Mouse (Mus musculus) spleen, adult 2 months (tissue): ENCODE measurements at regions not wholly inside any gene's neighbourhood (a gene's known extent, or its start where the extent isn't known, plus 50 kb on each side); places are given as distances from the start of the nearest gene placed in this dataset.

Experiments used
- DNase-seq, 2 experiments: peaks; one replicate each; pipeline versions ENCODE4 v3.0.0 to v3.0.0-alpha.2; 2012 to 2021; ENCODE audit warnings: low spot score in 2 of 2, low read depth in 1 of 2
- H3K27ac ChIP-seq: fragments of 200-500 bp; 2 replicates; pipeline ENCODE4 v1.5.1; 2012; ENCODE audit warnings: low read length, inconsistent platforms; ENCODE audit not compliant: insufficient read depth
- H3K27me3 ChIP-seq: fragments of 200-500 bp; 2 replicates; pipeline ENCODE4 v1.6.1; 2012; ENCODE audit warnings: mild to moderate bottlenecking, moderate library complexity, low read length, inconsistent platforms; ENCODE audit not compliant: control insufficient read depth, insufficient read depth
- H3K36me3 ChIP-seq: fragments of 200-500 bp; 2 replicates; pipeline ENCODE4 v1.6.1; 2012; ENCODE audit warnings: mild to moderate bottlenecking, low read length, inconsistent platforms; ENCODE audit not compliant: control insufficient read depth, insufficient read depth
- H3K4me1 ChIP-seq: fragments of 200-500 bp; 2 replicates; pipeline ENCODE4 v1.6.1; 2011; ENCODE audit warnings: inconsistent platforms; ENCODE audit not compliant: control insufficient read depth, insufficient read depth, insufficient read length
- H3K4me3 ChIP-seq: fragments of 200-500 bp; 2 replicates; pipeline ENCODE4 v1.5.1; 2011; ENCODE audit warnings: mild to moderate bottlenecking, inconsistent platforms; ENCODE audit not compliant: insufficient read depth, insufficient read length; ENCODE audit errors: extremely low read depth
- CTCF ChIP-seq: fragments of 200-500 bp; IDR thresholded peaks from 2 replicates; pipeline ENCODE4 v1.5.1; 2011; ENCODE audit warnings: mild to moderate bottlenecking, inconsistent platforms; ENCODE audit not compliant: insufficient read depth, insufficient read length, insufficient replicate concordance; ENCODE audit errors: extremely low read depth
- POLR2A ChIP-seq: fragments of 200-500 bp; IDR thresholded peaks from 2 replicates; pipeline ENCODE4 v1.6.1; 2011; ENCODE audit warnings: low read depth, low read length, inconsistent platforms
- WGBS: fragments of 180-500 bp; shearing (Covaris S2); methylation state at CpG from one replicate; pipeline ENCODE4 v1.1.7; 2018; 5-methylcytosine and 5-hydroxymethylcytosine counted together

DNA sequence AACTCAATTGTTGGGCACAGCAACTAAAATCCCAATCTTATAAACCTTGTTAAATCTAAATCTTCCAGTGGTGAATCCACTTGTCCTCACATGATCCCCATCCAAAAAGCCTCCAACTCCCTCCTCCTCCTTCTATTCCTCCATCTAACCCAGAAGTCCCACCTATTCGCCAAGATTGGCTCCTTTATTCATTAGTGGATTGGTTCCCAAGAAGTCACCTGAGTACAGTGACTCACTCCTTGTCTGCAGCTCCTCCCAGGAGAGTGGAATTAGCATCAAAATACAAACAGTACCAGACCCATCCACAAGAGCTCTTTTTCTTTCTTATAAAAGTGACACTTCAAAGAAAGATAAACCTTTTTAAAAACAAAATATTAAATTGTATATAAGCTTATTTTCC, 304.6 kb upstream of the Pdcd1 start:
- 89% methylated on average over 1 of the region's 1 CpGs for WGBS
- H3K4me3 ChIP-seq: no peak overlapping the region
- DNase-seq: no peak
- H3K27me3 ChIP-seq: no peaks in the 10 kb centered on the region
- no peak for TF ChIP-seq POLR2A
- no peak for TF ChIP-seq CTCF
- H3K4me1 ChIP-seq: no peaks in the 10 kb centered on the region
- no peak overlapping the region for H3K27ac ChIP-seq
- H3K36me3 ChIP-seq: no peaks in the 10 kb centered on the region

DNA sequence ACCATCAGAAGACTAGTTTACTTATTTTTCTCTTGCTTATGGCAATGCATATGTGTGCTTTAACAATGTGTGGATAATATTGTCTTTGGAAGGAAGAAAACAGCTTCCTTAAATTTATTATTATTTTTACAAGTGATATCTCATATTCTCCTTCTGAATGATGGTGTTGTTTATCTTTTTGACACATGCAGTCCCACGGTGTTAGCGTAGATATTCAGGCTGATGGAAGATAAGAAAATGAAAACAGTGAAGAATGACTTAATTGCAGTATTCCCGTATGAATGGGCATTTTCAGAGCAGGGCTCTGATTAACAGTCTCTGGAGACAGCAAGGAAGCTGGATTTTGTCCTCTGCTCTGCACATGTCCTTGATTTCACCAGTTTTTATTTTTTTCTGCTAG, 303.5 kb upstream of the Pdcd1 start:
- H3K36me3 ChIP-seq: no peaks in the 10 kb centered on the region
- H3K27me3 ChIP-seq: no peaks in the 10 kb centered on the region
- 77% methylated on average over 3 of the region's 3 CpGs for WGBS
- TF ChIP-seq POLR2A (no peak), CTCF (no peak)
- no peak overlapping the region for H3K27ac ChIP-seq
- no peak overlapping the region for H3K4me3 ChIP-seq
- DNase-seq: no peak
- H3K4me1 ChIP-seq: no peaks in the 10 kb centered on the region

DNA sequence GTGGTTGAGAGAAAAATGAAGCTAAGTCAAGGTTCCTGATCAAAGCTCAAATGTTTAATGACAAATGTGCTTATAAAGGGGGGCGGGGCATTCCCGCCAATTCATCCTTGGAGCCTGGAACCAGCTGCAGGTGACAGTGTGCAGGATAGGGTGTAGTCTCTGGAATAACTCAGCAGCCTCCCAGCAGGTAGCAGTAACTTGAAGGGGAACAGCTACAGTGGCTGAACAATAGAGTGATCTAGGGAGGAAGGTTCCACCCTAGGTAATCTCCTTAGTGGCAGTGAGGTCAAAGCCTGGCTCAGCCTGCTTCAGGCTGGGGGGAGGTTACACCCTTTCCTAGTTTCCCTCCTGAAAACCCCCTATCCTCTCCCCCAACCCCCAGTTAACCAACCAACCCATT, 290.2 kb upstream of the Pdcd1 start:
- TF ChIP-seq CTCF: no peak
- 86% methylated on average over 2 of the region's 2 CpGs for WGBS
- no peak overlapping the region for H3K27ac ChIP-seq
- no peaks in the 10 kb centered on the region for H3K36me3 ChIP-seq
- DNase-seq: no peak
- no peaks in the 10 kb centered on the region for H3K4me1 ChIP-seq
- no peaks in the 10 kb centered on the region for H3K27me3 ChIP-seq
- no peak overlapping the region for H3K4me3 ChIP-seq

DNA sequence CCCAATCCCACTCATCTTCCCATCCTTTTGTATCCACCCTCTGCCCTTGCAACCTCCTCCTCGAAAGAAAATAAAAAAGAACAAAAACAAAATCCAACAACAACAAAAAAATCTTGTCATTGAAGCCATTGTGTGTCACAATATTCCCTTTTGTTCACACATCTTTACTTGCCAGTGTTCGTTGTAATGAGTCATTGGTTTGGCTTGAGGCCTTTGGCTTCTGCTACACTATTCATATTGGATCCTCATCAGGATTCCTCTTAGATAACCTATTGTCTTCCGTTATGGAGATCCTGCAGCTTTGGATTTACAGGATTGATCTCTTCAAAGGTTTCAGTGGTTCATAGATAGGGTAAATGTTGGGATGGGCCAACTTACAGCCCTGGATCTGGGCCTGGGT, 288.9 kb upstream of the Pdcd1 start:
- no peak for TF ChIP-seq CTCF
- TF ChIP-seq POLR2A: no peak
- H3K27me3 ChIP-seq: no peaks in the 10 kb centered on the region

DNA sequence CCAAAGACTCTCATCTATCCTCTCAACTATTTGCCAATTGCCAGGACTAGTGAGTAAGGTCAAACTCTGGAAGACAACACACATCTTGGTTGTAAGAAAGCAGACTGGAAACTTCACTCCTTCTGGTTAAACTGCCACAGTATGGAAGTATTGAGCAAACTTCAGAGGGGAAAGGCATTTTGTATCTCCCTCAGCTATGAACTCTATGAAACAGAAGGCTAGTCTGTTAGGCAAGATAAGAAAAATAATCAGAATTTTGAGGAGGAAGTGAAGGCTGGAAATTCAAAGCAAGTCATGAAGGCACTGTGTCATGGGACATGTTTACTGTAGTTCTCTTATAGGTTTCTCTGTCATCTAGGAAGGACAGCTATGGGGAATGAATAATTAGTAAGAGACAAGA, 265.7 kb upstream of the Pdcd1 start:
- TF ChIP-seq CTCF: no peak
- TF ChIP-seq POLR2A: no peak
- no peaks in the 10 kb centered on the region for H3K36me3 ChIP-seq
- no peak overlapping the region for H3K27ac ChIP-seq
- no peaks in the 10 kb centered on the region for H3K4me1 ChIP-seq
- H3K27me3 ChIP-seq: no peaks in the 10 kb centered on the region
- no peak for DNase-seq
- no peak overlapping the region for H3K4me3 ChIP-seq

More for the DNA sequence above, 288.9 kb upstream of the Pdcd1 start:
- H3K36me3 ChIP-seq: no peaks in the 10 kb centered on the region
- H3K4me3 ChIP-seq: no peak overlapping the region
- WGBS: 87% methylated on average over 3 of the region's 3 CpGs
- no peak for DNase-seq
- H3K27ac ChIP-seq: no peak overlapping the region
- no peaks in the 10 kb centered on the region for H3K4me1 ChIP-seq

DNA sequence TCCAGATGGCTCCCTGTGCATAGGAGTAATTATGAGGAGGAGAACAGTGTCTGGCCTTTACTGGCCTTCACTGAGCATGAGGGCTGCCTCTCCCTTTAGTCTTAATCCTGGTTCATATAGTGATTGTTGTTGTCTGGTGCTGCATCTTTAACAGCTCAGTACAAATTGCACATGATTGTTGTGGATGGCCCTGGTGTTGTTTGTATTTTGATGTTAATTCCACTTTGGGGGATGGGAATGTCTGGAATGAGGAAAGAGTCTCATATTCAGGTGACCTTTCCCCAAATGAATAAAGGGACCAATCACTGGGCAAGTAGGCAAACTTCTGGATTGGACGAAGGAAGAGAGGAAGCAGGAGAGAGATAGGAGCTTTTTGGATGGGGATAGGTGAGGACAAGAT, 246.0 kb upstream of the Pdcd1 start:
- no peak for TF ChIP-seq CTCF
- no peak for TF ChIP-seq POLR2A
- no peak for DNase-seq
- H3K36me3 ChIP-seq: no peaks in the 10 kb centered on the region
- H3K27ac ChIP-seq: no peak overlapping the region
- no peak overlapping the region for H3K4me3 ChIP-seq
- H3K4me1 ChIP-seq: no peaks in the 10 kb centered on the region
- 86% methylated on average over 1 of the region's 1 CpGs for WGBS
- no peaks in the 10 kb centered on the region for H3K27me3 ChIP-seq

DNA sequence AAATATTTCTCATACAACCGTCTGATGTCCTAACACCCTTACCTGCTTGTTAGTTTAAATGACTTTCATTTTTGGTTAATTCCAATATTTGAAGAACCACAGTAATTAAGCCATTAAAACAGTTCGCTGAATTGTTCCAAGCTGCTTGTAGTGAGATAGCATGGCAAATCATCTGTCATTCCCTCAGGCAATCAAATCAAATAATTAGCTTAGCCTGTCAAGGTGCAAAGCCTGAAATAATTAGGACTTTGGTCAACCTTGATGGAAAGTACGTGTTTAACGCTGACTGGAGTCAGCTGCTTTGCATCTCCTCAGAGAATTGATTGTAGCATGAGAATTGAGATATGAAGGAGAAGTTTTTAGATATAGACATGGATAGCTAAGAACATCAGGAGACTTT, 220.2 kb upstream of the Pdcd1 start:
- H3K36me3 ChIP-seq: no peaks in the 10 kb centered on the region
- H3K27ac ChIP-seq: no peak overlapping the region
- 91% methylated on average over 4 of the region's 4 CpGs for WGBS
- no peak for DNase-seq
- H3K4me1 ChIP-seq: no peaks in the 10 kb centered on the region
- no peaks in the 10 kb centered on the region for H3K27me3 ChIP-seq
- no peak for TF ChIP-seq POLR2A
- TF ChIP-seq CTCF: no peak
- H3K4me3 ChIP-seq: no peak overlapping the region

DNA sequence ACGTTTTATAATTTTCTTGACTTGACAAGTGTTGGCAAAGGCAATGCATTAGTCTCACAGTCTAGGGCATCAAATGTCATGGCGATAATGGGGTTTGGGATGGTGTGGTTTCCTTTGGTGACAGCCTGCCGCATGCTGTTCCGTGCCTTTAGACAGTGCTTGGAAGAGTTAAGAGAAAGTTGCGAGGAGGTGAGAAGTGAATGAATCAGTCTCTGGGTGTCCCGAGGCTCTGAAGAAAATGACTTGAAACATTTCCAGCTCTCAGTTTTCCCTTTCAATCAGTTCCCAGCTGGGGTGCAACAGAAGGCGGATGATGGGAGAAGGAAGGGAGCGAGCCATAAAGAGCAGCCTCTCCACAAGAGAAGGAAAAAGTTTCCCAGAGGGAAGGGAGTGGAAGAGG, 211.0 kb upstream of the Pdcd1 start:
- H3K4me1 ChIP-seq: no peaks in the 10 kb centered on the region
- no peak for DNase-seq
- no peaks in the 10 kb centered on the region for H3K27me3 ChIP-seq
- no peak overlapping the region for H3K4me3 ChIP-seq
- no peak overlapping the region for H3K27ac ChIP-seq
- WGBS: 82% methylated on average over 8 of the region's 8 CpGs
- no peak for TF ChIP-seq CTCF
- TF ChIP-seq POLR2A: no peak
- H3K36me3 ChIP-seq: no peaks in the 10 kb centered on the region
